Mouse (Mus musculus) liver, postnatal 0 days (tissue): ENCODE results near the gene Cfap161.

Experiments
- CTCF ChIP-seq: sonication (generic); IDR thresholded peaks from 2 replicates; pipeline ENCODE4 v1.5.1; 2016; ENCODE audit warnings: antibody characterized with exemption, low read depth
- EP300 ChIP-seq: IDR thresholded peaks from 2 replicates; pipeline ENCODE4 v1.6.1; 2016; ENCODE audit warnings: antibody characterized with exemption, low read depth, mild to moderate bottlenecking

DNA sequence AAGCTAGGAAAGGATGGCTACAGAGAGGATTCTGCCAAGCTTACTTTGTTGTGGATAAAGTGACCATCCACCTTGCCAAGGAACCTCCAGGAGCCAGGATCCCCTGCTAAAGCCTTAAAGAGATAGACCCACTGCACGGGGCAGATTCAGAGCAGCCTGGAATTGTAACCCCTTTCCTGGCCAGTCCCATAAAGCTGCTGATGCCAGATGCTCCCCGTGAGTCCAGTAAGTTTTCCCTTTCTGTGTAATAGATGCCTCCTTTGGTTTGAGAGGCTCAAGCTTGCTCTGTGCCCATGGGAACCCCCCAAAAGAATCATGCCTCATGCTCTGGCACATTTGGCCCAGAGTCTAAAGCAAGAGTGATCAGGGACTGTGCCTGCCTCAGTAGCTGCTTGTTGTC lies 15.7 kb downstream of the Cfap161 start:
- TF ChIP-seq CTCF (no peak), EP300 (no peak)
